Mouse (Mus musculus): Measurements from ENCODE around the gene Dck.
A peak's percentile ranks its signal among the peaks of the same experiment; 100 is the strongest.

The Dck gene

DNA sequence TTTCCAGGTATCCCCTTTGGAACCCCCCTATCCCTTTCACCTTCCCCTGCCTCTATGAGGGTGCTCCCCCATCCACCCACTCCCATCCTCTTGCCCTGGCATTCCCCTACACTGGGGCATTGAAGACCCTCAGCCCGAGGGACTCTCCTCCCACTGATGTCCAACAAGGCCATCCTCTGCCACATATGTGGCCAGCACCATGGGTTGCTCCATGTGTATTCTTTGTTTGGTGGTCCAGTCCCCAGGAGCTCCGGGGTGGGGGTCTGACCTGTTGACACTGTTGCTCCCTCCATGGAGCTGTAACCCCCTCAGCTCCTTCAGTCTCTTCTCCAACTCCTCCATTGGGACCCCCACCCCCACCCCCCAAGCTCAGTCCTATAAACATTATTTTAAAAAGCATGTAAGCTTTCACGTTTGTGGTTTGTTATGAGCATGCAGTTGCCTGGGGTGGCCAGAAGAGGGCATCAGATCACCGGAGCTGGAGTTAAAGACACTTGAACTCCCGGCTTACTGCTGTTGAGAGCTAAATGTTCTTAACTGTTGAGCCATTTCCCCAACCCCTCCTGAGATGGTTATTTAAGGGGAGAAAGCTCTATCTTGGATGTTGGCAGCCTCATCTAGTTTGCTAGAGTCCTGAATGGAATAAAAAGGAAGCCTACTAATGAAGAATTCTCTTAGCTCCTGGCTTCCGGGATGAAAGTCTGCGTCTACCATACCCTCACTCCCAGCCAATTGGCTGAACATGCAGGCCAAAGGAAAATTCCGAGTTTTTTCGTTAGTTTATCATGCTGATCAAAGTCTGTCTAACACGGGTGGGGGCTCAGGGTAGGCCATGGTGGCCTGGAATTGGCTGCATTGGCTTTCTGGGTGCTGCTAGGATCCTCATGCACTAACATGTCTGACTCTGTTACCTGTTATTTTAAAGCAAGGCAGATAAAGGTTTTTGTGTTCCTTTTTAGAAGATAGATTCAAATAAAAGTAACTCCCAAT is 26.8 kb downstream of the Dck start:
- peak in 1 of 2 experiments; percentile 43 for DNase-seq (ENCODE audit: low spot score in 2 of 2)

- no peak for DNase-seq (ENCODE audit: low spot score in 2 of 2)
Measured at GRCm38 (mm10) chr5:88793676-88794075, 28.9 kb downstream of the Dck start.

DNA sequence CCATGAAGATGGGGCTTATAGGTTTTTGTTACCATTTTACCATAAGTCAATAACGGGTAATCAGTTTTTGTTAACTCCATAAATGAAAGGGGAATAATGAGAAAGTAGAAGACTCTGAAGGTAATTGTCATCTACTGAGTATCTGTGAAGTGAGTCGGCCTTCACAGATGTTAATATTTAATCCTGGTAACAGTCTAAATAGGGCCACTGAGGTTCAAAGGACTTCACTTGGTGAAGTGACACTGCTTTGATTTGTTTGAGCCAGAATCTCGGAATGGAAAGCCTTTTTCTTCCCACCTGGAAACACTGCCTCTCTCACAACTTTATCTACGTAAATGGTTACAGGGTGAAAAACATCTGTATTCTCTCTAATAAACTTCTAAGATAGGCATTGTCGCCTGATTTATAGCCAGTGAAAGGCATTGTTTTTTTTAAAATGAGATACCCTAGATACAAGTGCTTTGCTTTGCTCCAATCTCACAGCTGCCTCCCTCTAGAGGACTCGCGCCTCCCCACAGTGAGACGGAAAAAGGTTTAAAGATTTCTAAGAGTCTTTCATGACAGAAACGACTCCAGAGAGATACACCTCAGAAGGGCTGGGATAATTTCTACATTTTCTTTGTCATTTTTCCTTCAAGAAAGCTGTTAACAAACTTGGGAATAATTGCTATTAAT is 31.3 kb downstream of the Dck start:
- no peak for DNase-seq (ENCODE audit: low spot score in 2 of 2)

- DNase-seq (ENCODE audit: low spot score in 2 of 2) = no peak
Measured at GRCm38 (mm10) chr5:88796588-88796987, 31.8 kb downstream of the Dck start.

DNA sequence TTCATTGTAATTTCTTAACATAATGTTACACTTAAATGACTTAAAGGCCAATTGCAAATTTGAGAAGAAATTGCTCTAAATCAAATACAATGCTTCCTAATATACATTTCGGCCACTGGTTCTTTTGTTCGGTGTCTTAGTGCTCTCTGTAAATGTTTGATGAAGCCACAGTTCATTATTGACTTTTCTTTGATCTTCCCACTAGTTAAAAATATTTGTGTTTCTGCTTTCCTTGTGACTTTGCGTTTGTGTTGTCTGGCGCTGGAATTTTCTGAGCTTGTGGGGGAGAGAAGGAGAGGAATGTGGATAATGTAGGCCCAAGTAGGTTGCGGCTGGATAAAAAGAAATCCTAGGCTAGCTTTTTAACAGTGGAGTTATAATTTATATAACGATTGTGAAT is 32.3 kb downstream of the Dck start:
- DNase-seq (ENCODE audit: low spot score in 2 of 2) = no peak

DNA sequence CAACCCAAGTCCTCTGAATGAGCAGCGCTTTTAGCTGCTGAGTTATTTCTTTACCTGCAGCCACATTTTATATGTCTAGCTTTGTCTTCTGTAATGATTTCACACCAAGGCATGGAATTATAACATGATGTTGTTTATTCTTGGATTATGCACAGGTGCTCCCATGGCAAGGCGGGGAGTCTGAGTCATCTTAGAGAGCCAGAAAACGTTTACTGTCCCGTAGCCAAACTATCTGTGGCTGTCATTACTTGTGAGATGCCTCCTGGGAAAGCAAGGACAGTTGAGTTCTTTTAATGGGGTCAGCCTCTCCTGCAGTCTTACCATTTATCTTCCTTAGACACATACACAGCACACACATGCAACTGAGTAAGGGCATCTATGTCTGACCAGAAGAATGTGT is 40.8 kb downstream of the Dck start:
- DNase-seq (ENCODE audit: low spot score in 2 of 2) = no peak

DNA sequence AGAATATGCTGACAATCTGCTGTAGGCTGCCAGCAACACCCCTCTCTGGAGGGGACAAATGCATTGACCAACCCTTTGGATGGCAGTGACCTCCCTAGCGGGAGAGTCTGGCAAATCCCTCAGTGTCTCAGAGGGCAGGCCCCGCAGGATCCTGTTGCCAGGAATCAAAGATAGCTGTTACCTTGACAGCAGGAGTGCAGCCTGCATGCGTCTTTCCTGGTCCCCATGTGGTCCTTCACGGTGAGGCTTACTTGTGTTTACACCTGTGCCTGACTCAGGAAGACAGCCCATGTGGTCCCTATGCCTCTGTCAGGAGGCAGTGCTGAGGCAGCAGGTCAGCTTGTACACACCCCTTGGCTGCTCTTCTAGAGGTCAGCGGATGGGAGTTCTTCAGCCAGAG is 41.5 kb downstream of the Dck start:
- DNase-seq (ENCODE audit: low spot score in 2 of 2) = no peak

DNA sequence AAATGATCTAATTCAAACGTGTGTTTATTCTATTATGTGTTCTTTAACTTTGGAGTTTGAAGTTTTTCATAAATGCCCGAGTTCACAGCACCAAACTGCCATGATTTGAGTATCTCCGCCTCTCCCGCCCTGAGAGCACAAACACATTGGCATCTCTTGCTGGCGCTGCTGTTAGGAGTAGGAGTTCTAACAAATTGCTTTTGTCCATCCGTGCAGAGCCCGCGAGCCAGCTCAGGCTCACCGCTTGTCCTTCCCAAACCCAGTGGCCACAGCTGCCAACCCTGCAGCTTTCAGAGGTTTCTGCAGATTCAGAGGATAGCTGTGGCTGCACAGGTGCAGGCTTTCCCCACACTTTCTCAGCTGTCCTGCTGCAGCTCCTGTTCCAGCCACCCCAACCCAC is 42.5 kb downstream of the Dck start:
- no peak for DNase-seq (ENCODE audit: low spot score in 2 of 2)

DNA sequence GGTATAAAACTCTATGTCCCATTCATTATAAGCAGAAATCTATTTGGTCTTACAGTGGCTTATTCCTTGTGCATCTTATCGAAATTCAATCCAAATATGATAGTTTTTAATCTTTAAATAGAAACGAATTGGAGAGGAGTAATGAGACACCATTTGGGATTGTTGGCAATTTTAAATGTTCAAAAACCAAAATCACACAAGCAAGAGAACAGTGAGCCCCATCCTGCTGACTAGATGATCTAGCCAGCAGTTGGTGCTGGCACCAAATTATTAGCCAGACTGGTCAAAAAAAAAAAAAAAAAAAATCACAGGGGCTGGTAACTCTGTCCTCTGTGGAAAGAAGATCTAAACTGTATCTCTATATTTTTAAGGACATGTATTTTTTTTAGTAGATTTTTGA is 48.4 kb downstream of the Dck start:
- no peak for DNase-seq (ENCODE audit: low spot score in 2 of 2)

GRCm38 (mm10) chr5:88814552-88814951 is 49.8 kb downstream of the Dck start:
- DNase-seq (ENCODE audit: low spot score in 2 of 2) = no peak

DNA sequence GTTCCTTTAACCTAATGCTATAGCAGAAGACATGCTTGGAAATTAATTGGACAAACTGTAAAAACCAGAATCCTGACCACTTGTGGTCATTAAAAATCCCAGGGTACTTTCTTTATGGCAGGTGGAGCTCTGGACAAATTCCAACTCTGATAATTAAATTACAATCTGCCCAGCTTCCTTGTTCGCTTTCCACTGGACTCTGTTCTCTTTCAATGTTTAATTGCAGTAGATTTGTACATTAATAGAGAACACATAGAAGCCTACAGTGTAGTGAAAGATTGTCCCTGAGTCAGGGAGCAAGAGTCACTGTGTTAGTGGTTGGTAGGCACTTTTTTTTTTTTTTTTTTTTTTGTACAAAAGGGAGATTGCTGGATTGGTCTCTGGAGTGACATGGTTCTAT is 56.7 kb downstream of the Dck start:
- DNase-seq (ENCODE audit: low spot score in 2 of 2) = no peak

- no peak for DNase-seq (ENCODE audit: low spot score in 2 of 2)
Measured at GRCm38 (mm10) chr5:88824838-88825237, 60.0 kb downstream of the Dck start.

DNA sequence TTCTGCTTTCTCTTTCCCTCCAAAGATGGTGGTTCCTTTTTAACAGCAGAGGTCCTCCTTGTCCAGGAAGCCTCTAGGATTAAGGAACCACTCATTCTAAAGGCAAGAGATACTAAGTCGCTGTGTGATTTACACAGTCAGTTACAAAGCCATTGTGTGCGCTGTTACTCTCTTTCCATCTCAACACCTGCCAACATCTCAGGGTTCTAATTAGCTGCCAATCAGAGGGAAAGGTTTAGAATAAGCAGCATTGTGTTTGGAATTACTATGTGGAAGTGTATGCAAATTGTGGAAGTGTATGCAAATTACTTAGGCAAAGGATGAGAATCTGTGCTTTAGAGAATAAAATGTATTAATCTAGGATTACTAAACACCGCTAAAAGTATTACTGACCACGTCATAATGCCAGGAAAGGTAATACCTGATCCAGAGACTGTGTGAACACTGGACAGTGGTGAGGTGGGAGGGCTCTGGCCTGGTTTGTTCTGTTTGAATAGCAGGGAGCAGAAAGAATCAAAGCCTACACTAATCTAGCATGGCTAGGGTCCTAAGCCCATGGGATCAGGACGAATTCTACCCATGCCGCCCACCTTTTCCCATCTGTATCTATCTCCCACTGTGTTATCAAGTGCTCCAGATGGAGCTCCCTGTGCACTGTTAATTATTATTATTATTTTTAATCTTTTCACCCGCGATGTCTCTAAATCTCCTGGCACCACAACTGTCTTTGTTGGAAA is 65.2 kb downstream of the Dck start:
- DNase-seq (ENCODE audit: low spot score in 2 of 2) = no peak

DNA sequence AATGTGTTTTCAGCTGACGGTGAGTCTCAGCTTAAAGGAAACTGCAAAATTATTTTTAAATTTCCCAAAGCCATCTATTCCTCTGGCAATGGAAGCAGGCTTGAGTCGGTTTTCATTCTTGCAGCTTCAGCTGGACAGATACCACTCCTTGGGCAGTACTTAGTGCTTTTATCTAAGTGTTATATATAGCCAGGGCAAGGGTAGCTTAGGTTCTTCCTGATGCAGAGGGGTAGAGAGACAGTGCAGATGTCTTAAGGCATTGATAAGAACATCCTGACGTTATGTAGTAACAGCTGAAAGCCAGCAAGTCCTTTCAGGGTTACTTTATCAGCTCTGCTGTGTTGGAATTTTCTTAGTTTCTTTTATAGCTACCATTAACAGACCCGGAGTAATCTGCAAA is 66.1 kb downstream of the Dck start:
- DNase-seq (ENCODE audit: low spot score in 2 of 2) = no peak

GRCm38 (mm10) chr5:88831935-88832334 is 67.1 kb downstream of the Dck start:
- no peak for DNase-seq (ENCODE audit: low spot score in 2 of 2)

Measured in thymus, postnatal 10 days (tissue).